Mouse (Mus musculus) lung, embryonic 16.5 days (tissue): Measurements from ENCODE around the gene Efs. TPM values are rescaled to one million over a fixed set of nuclear protein-coding genes. Genes with fewer than 3 reads are reported as not detected.
"Not testable (repeated sequence)": the region's sequence is repeated elsewhere in the genome, so short reads cannot be mapped to it uniquely, and the experiment has no call there.

Source experiments
- ATAC-seq: fragments of 200-750 bp; cut with Nextera tagmentation; 2 replicates; pipeline ENCODE4 v1.8.0; 2017; ENCODE audit warnings: low read depth, mild to moderate bottlenecking, moderate library complexity
- H3K27ac ChIP-seq: fragments of 300-500 bp; sonication (generic); 2 replicates; pipeline ENCODE4 v1.5.1; 2014; ENCODE audit warnings: mild to moderate bottlenecking, control low read depth, low read length
- H3K27me3 ChIP-seq: fragments of 300-500 bp; sonication (generic); 2 replicates; pipeline ENCODE4 v1.6.1; 2014; ENCODE audit warnings: low read depth, low read length, mixed read lengths; ENCODE audit not compliant: control insufficient read depth, insufficient read depth
- H3K36me3 ChIP-seq: fragments of 300-500 bp; sonication (generic); 2 replicates; pipeline ENCODE4 v1.6.1; 2014; ENCODE audit warnings: low read length; ENCODE audit not compliant: control insufficient read depth, insufficient read depth
- H3K4me1 ChIP-seq: fragments of 300-500 bp; sonication (generic); replicated peaks from 2 replicates; pipeline ENCODE4 v1.6.1; 2014; ENCODE audit warnings: low read length, mixed read lengths; ENCODE audit not compliant: control insufficient read depth, insufficient read depth
- H3K4me2 ChIP-seq: fragments of 300-500 bp; sonication (generic); 2 replicates; pipeline ENCODE4 v1.6.1; 2014; ENCODE audit warnings: low read depth, low read length, control low read depth
- H3K4me3 ChIP-seq: fragments of 300-500 bp; sonication (generic); 2 replicates; pipeline ENCODE4 v1.5.1; 2014; ENCODE audit warnings: mild to moderate bottlenecking, low read length, control low read depth
- H3K9ac ChIP-seq: fragments of 300-500 bp; sonication (generic); 2 replicates; pipeline ENCODE4 v1.6.1; 2014; ENCODE audit warnings: low read length, control low read depth
- H3K9me3 ChIP-seq: fragments of 300-500 bp; sonication (generic); 2 replicates; pipeline ENCODE4 v1.6.1; 2016; ENCODE audit warnings: low read length; ENCODE audit not compliant: control insufficient read depth
- WGBS: fragments of 180-500 bp; shearing (Covaris S2); extraction: QIAGEN DNeasy Blood & Tissue Kit; methylation state at CpG from one replicate; pipeline ENCODE4 v1.1.7; 2014; 5-methylcytosine and 5-hydroxymethylcytosine counted together
- polyA plus RNA-seq: library from polyadenylated mRNA; unstranded; fragments of >200 nt; fragmentation: Nextera tagmentation; extraction: Ambion mirVana; gene quantifications from 2 replicates; pipeline ENCODE4 v1.2.1, GENCODE M21; 2015

Efs gene
- 24.6 and 26.0 TPM in 2 replicates for polyA plus RNA-seq

DNA sequence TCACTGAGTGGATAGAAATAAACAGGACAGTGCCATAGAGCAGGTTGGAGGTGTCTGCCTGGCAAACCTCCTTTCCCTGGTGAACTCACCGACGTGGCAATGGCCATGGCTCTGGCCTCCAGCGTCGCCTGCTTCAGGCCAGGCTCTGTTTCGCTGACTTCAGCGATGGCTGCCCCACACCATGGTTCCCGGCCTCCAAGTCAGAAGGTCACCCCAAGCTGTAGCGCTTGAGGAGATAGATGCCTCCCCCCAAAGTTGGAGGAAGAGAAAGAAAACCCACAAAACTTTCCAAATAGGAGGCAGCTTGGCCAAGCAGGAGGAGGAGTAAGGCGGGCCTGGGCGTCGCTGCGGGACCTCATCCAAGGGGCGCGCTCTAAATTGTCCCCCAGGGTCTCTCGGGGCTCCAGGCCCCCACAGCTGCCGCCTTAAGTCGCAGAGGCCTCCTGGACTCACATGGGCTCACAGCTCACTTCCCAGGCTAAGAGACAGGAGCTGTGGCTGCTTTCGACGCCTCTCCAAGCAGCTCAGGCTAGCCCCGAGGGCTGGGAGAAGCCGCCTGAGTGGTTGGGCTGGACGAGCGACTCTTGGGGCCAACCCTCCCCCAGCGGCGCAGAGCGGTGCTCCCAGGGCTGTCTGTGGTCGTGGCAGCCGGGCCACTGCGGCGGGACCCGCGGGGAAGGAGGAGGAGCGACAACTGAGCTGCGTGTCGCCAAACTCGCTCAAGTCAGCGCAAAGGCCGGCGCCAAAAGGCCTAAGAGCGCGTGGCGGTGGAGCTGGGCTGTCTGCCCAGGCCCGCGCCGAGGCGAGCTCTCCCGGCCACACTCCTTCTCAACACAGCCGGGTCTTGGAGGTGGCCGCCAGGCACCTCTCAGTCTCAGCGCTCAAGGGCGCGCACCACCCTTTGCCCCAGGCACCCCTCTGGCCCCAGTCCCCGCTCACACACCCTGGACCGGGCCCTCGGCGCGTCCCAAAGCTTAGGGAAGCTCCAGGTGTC is at the start of gene Efs:
Gene Efs, minus strand, starts transcription at position 778 of the 994 bp plus-strand sequence.
- peaks cover 12% of the 10 kb centered on the region for H3K36me3 ChIP-seq
- H3K27ac ChIP-seq: peak within 1 kb of the TSS; percentile 97
- H3K4me1 ChIP-seq: peaks cover 17% of the 10 kb centered on the region
- peak within 1 kb of the TSS; percentile 79 for H3K9ac ChIP-seq
- 0 out of 2 replicates have a peak, but pooled peaks cover 4% of the 10 kb centered on the region for H3K9me3 ChIP-seq
- ATAC-seq: peak; percentile 73
- WGBS: 5% methylated on average over 55 of the region's 57 CpGs
- H3K27me3 ChIP-seq: peaks cover 3% of the 10 kb centered on the region; the same call in 1 of the 2 replicates
- H3K4me3 ChIP-seq: peak within 1 kb of the TSS; percentile 55
- peak within 1 kb of the TSS; percentile 84 for H3K4me2 ChIP-seq

DNA sequence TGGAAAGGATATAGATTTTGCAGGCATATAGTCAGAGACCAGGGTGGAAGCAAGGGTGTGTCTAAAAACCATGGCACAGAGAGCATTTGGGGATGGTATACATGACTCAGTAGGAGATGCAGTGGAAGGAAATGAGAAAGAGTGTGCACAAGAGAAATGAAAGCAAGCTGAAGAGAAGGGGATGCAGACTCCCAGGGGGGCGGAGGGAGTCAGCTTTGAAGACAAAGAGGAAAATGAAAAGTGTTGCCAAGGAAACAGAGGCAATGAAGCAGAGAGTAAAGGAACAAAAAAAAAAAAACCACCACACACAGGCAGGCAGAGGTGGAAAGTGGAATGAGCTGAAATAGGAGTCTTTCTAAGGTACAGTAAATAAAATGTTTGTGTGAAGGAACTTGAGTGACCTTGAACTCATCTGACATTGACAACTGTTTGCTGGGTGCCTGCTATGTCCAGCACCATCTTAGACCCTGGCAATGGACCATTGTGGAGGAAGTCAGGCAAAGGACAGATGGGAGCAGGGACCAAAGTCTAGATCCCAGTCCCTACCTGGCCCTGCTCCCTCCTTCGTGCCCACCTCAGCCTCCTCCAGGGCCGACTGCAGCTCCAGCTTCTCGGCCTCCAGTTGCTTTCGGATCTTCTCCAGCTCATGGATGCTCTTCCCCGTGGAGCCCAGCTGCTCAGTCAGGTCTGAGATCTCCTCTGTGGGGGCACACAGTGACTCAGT is 48.3 kb upstream of the Efs start:
- Histone ChIP-seq H3K27ac (no peak overlapping the region), H3K36me3 (no peaks in the 10 kb centered on the region), H3K9ac (no peak overlapping the region), H3K4me3 (no peak overlapping the region), H3K27me3 (no peaks in the 10 kb centered on the region), H3K9me3 (no peaks in the 10 kb centered on the region), H3K4me2 (no peak overlapping the region), H3K4me1 (no peaks in the 10 kb centered on the region)
- 80% methylated on average over 6 of the region's 6 CpGs for WGBS
- no peak for ATAC-seq

DNA sequence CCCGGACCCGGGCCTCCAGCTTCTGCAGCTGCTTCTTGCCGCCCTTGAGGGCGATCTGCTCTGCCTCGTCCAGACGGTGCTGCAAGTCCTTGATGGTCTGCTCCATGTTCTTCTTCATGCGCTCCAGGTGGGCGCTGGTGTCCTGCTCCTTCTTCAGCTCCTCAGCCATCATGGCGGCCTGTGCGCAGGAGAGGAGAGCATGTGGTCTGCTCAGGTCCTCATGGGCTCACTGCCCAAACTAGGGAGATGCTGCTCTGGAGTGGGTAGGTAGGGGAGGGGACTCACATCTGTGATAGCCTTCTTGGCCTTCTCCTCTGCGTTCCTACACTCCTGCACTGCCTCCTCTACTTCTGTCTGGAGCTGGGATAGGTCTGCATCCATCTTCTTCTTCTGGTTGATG is 46.9 kb upstream of the Efs start:
- H3K4me3 ChIP-seq, ATAC-seq, H3K4me2 ChIP-seq, H3K9me3 ChIP-seq, H3K27ac ChIP-seq, H3K36me3 ChIP-seq, H3K9ac ChIP-seq, H3K27me3 ChIP-seq, H3K4me1 ChIP-seq: not testable (repeated sequence)
- WGBS: 88% methylated on average over 7 of the region's 11 CpGs

DNA sequence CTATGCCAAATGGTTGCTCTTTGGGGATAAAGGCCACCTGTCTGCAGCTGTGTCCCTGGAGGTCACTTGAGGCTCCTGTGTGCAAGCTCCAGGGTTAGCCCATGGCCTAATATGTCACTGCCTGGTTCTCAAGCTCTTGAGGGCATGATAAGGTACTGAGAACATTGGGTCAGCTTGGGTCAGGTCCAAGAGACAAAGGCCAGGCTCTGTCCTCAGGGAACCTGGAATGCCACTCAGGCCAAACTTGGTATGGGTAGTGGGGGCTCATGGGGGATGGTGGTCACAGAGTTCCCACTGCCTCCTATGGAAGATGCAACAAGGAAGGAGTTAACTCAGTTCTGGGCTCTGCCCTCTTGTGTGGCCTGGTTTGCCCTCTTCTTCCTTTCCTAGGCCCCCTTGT is 42.4 kb upstream of the Efs start:
- Histone ChIP-seq H3K36me3 (no peaks in the 10 kb centered on the region), H3K27me3 (no peaks in the 10 kb centered on the region), H3K9me3 (no peaks in the 10 kb centered on the region), H3K9ac (no peak overlapping the region), H3K27ac (no peak overlapping the region), H3K4me2 (no peak overlapping the region), H3K4me1 (no peaks in the 10 kb centered on the region), H3K4me3 (no peak overlapping the region)
- no peak for ATAC-seq

DNA sequence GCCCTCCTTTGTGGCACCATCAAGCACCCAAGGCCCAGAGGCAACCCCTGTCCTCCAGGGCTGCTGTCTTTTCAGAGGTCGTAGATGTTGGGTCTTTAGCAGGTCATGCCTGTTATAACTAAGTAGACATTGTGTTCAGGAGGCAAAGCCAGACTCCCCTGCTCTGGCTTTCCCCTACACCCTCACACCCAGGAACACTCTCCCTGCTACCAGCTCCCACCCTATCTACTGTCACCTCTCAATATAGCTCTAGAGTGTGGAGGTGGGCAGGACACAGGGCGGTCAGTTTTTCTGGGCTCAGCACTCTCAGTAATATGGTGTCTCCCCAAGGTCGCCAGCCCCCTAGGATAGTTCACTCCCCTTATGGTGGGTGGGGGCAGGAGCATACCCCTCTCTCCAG is 41.9 kb upstream of the Efs start:
- H3K9ac ChIP-seq: no peak overlapping the region
- H3K4me2 ChIP-seq: no peak overlapping the region
- no peak for ATAC-seq
- H3K27ac ChIP-seq: no peak overlapping the region
- no peaks in the 10 kb centered on the region for H3K4me1 ChIP-seq
- no peaks in the 10 kb centered on the region for H3K36me3 ChIP-seq
- H3K4me3 ChIP-seq: no peak overlapping the region
- H3K27me3 ChIP-seq: no peaks in the 10 kb centered on the region
- H3K9me3 ChIP-seq: no peaks in the 10 kb centered on the region
- 81% methylated on average over 3 of the region's 3 CpGs for WGBS

DNA sequence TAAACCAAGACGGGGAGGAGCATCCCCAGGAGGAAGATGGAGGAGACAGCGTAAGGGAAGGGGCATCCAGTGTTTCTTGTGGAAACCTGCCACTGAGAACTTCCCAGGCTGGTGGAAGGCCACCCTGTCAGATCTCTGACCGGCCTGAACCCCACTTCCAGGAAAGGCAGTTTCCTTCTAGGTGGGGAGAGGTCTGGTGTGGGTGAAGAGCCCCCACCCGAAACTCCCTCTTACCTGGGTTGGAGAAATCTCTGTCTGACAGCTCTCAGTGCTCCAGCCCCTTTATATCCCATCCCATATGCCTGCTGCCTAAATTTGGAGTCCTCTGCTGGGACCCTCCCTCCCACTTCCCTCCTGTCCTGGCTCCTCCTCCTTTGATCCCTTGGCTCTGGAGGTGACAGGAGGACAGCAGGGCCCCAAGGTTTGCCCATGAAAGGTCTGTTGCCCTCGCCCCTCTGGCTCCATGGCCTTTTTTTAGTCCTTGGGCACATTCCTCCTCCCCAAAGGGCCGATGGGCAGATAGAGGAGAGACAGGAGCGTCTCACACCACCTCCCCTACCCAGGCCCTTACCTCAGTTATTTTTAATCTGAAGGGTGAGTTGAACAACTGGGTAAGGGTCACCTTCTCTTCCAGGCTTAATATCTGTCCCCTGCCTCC is 40.5 kb upstream of the Efs start, which contains the start of gene Myh6:
Gene Myh6, minus strand, starts transcription at position 608 of the 658 bp plus-strand sequence.
- Histone ChIP-seq H3K9ac (no peak within 1 kb of the TSS), H3K27ac (no peak within 1 kb of the TSS), H3K4me2 (no peak within 1 kb of the TSS), H3K36me3 (no peaks in the 10 kb centered on the region), H3K9me3 (no peaks in the 10 kb centered on the region), H3K27me3 (no peaks in the 10 kb centered on the region), H3K4me1 (no peaks in the 10 kb centered on the region), H3K4me3 (no peak within 1 kb of the TSS)
- ATAC-seq: no peak
- WGBS: 56% methylated on average over 7 of the region's 7 CpGs

DNA sequence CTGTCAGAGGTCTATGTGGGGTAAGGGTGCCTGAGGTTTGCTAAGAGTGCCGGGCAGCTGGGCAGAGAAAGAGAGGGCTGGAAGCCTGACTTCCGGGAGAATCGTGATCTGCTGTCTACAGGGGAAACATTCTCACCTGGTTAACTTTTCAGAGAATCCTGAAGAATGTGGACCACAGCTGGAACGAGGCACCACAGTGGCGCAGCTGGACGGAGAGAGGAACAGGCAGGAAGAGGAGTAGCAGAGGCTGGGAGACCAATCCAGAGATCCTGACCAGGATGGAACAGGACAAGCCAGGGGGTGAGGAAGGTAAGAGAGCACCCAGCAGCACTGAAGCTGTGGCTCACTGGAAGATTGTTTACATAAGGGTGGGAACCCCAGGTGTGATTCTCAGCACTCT is 39.7 kb upstream of the Efs start:
- Histone ChIP-seq H3K9ac (no peak overlapping the region), H3K36me3 (no peaks in the 10 kb centered on the region), H3K27me3 (no peaks in the 10 kb centered on the region), H3K4me3 (no peak overlapping the region), H3K4me1 (no peaks in the 10 kb centered on the region), H3K27ac (no peak overlapping the region), H3K4me2 (no peak overlapping the region), H3K9me3 (no peaks in the 10 kb centered on the region)
- WGBS: 50% methylated on average over 6 of the region's 6 CpGs
- no peak for ATAC-seq

DNA sequence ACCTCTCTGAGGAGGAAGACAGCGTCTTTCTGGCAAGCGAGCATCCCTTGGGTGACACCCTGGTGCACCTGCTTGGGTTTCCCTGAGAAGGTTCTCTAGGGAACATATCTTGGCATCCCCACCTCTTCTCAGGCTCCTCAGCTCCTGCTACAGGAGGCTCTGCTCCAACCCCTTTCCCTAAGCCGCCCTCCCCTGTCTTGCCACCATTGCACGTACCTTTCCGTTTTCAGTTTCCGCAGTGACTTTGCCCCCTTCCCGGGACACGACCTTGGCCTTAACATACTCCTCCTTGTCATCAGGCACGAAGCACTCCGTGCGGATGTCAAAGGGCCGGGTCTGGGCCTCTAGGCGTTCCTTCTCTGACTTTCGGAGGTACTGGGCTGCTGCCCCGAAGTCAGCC is 39.1 kb upstream of the Efs start:
- Histone ChIP-seq H3K4me2 (no peak overlapping the region), H3K9ac (no peak overlapping the region), H3K27me3 (no peaks in the 10 kb centered on the region), H3K9me3 (no peaks in the 10 kb centered on the region), H3K4me3 (no peak overlapping the region), H3K27ac (no peak overlapping the region), H3K36me3 (no peaks in the 10 kb centered on the region), H3K4me1 (no peaks in the 10 kb centered on the region)
- 60% methylated on average over 15 of the region's 15 CpGs for WGBS
- ATAC-seq: no peak

DNA sequence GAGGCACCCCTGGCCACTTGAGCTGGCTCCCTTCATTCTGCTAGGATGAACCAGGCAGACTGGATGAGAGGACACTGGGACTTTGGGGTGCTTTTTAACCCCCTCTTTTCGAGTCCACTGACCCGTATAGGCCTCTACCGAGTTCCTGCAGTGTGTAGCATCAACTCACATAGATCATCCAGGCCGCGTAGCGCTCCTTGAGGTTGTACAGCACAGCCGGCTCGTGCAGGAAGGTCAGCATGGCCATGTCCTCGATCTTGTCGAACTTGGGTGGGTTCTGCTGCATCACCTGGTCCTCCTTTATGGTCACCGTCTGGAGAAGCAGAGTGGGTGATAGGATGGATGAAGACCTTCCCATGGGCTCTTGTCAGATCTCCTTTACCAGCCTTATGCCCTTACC is 37.8 kb upstream of the Efs start:
- ATAC-seq: no peak
- Histone ChIP-seq H3K27ac (no peak overlapping the region), H3K36me3 (no peaks in the 10 kb centered on the region), H3K9me3 (no peaks in the 10 kb centered on the region), H3K4me1 (no peaks in the 10 kb centered on the region), H3K9ac (no peak overlapping the region), H3K27me3 (no peaks in the 10 kb centered on the region), H3K4me3 (no peak overlapping the region), H3K4me2 (no peak overlapping the region)
- WGBS: 84% methylated on average over 11 of the region's 11 CpGs
